Mouse (Mus musculus): ENCODE results near the gene 4933427D14Rik. TPM values are rescaled to one million over a fixed set of nuclear protein-coding genes. Genes with fewer than 3 reads are reported as not detected.
"Not testable (repeated sequence)": the region's sequence is repeated elsewhere in the genome, so short reads cannot be mapped to it uniquely, and the experiment has no call there.

Gene 4933427D14Rik
- polyA plus RNA-seq, 1 experiment from 2014 or later: 13.2 TPM

DNA sequence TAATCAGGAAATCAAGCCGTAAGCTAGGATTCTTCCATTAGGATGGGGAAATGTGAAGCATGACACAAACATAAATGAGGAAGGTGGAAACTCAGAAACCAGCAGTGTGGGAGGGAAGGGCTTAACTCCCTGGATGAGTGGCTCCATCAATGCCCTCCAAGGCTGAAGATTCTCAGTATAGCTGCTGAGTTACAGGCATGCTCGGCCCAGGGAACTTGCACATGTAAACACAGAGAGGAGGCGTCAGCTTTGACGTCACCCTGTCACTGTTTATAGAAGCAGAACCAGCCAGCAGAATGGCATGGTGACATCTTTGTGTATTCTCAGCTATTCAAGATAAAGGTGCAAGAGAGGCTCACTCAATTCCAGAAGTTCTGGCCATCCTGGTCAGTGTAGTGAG lies 23.0 kb downstream of the 4933427D14Rik start:
- Histone ChIP-seq H3K4me3 (no peak overlapping the region), H3K4me1 (no peaks in the 10 kb centered on the region), H3K27ac (no peak overlapping the region), H3K36me3 (peaks cover 66% of the 10 kb centered on the region), H3K9me3 (replicated peaks) (no peaks in the 10 kb centered on the region), H3K27me3 (ENCODE audit: low read depth, poor library complexity, severe bottlenecking) (no peaks in the 10 kb centered on the region)
- WGBS: 87% methylated on average over 4 of the region's 4 CpGs
- DNase-seq (ENCODE audit: low spot score): no peak

DNA sequence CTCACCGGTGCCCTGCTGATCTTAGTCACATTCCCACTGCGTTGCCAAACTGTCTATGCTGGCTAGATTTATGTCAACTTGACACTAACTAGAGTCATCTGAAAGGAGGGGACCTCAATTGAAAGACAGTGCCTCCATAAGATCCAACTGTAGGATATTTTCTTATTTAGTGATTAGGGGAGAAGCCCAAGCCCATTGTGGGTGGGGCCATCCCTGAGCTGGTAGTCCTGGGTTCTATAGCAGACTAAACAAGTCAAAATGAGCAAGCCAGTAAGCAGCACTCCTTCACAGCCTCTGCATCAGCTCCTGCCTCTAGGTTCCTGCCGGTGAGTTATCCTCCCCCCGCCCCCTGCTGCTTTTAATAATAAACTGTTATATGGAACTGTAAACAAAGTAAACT lies 26.1 kb downstream of the 4933427D14Rik start:
- peaks cover 67% of the 10 kb centered on the region for H3K36me3 ChIP-seq
- H3K27me3 ChIP-seq (ENCODE audit: low read depth, poor library complexity, severe bottlenecking): no peaks in the 10 kb centered on the region
- no peak for DNase-seq (ENCODE audit: low spot score)
- WGBS: 92% methylated on average over 4 of the region's 4 CpGs
- no peaks in the 10 kb centered on the region for H3K9me3 ChIP-seq (replicated peaks)
- no peaks in the 10 kb centered on the region for H3K4me1 ChIP-seq
- H3K4me3 ChIP-seq: no peak overlapping the region
- H3K27ac ChIP-seq: no peak overlapping the region

DNA sequence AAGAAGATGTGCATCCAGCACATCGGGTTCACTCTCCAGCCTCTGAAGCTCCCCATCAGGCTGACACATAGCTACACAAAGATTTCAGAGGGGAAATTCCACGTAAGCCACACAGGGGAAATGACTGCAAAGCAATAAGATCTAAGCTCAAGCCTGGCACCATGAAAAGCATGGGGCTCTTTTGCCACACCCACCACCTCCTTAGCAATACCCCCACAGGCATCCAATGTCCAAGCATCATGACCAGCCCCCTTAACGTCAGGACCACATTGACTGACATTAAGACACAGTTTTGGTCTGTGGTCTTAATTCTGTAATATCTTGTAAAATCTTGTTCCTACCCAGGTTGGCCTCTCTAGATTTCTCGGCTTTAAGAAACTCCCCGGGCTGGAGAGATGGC lies 26.7 kb downstream of the 4933427D14Rik start:
- Histone ChIP-seq H3K27ac (no peak overlapping the region), H3K9me3 (replicated peaks) (no peaks in the 10 kb centered on the region), H3K27me3 (ENCODE audit: low read depth, poor library complexity, severe bottlenecking) (no peaks in the 10 kb centered on the region), H3K4me1 (no peaks in the 10 kb centered on the region), H3K36me3 (peaks cover 68% of the 10 kb centered on the region), H3K4me3 (no peak overlapping the region)
- WGBS: 93% methylated on average over 5 of the region's 5 CpGs
- no peak for DNase-seq (ENCODE audit: low spot score)

DNA sequence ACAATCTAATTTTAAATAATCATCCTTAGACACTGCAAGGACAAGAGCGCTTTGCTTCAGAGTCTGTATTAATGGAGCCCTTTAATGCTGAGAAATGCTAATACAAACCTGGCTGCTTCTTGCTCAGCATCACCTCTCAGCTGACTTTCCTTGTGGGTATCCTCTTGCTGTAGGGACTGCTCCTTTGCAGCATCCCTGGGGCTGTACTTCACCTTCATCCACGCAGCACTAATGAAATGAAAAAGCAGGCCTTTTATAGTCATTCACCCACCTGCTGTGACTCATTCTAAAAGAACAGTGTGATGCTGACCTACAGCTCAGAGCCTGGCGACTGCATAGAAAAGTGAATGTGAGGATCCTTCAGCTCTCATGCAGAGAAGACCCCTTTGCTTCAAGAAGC lies 30.7 kb downstream of the 4933427D14Rik start:
- Histone ChIP-seq H3K9me3 (replicated peaks) (no peaks in the 10 kb centered on the region), H3K27me3 (ENCODE audit: low read depth, poor library complexity, severe bottlenecking) (no peaks in the 10 kb centered on the region), H3K27ac (no peak overlapping the region), H3K4me3 (no peak overlapping the region), H3K36me3 (peaks cover 92% of the 10 kb centered on the region), H3K4me1 (no peaks in the 10 kb centered on the region)
- 67% methylated on average over 3 of the region's 3 CpGs for WGBS
- no peak for DNase-seq (ENCODE audit: low spot score)

- 84% methylated on average over 5 of the region's 5 CpGs for WGBS
- no peak for DNase-seq (ENCODE audit: low spot score)
- H3K4me1 ChIP-seq: no peaks in the 10 kb centered on the region
- no peak overlapping the region for H3K27ac ChIP-seq
- H3K27me3 ChIP-seq (ENCODE audit: low read depth, poor library complexity, severe bottlenecking): no peaks in the 10 kb centered on the region
- H3K4me3 ChIP-seq: no peak overlapping the region
- no peaks in the 10 kb centered on the region for H3K9me3 ChIP-seq (replicated peaks)
- H3K36me3 ChIP-seq: peaks cover 88% of the 10 kb centered on the region
These were observed 31.3 kb downstream of the 4933427D14Rik start for GRCm38 (mm10) chr11:72175966-72176365.

GRCm38 (mm10) chr11:72174721-72175120 lies 32.5 kb downstream of the 4933427D14Rik start:
- Histone ChIP-seq H3K36me3 (peaks cover 90% of the 10 kb centered on the region), H3K9me3 (replicated peaks) (no peaks in the 10 kb centered on the region)
- 94% methylated on average over 6 of the region's 6 CpGs for WGBS

DNA sequence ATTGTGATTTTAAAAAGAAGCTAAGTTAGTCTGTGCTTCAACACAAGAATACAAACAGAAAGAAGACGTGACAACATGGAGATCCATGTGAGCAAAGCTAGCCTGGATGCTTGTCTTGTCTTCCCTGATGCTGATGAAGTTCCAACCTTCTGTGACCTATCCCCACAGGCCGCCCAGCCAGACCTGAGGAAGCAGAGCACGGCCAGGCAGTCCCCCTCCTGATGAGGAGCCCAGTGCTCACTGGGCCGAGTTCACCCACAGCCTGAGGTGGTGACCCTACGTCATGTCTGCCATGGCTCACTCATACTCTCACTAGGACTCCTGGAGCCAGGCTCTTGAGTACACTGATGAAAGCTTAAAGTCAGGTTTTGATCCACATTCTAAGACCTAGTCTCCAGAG lies 33.8 kb downstream of the 4933427D14Rik start:
- WGBS: 94% methylated on average over 5 of the region's 5 CpGs
- Histone ChIP-seq H3K27me3 (ENCODE audit: low read depth, poor library complexity, severe bottlenecking) (no peaks in the 10 kb centered on the region), H3K27ac (no peak overlapping the region), H3K4me3 (no peak overlapping the region), H3K4me1 (no peaks in the 10 kb centered on the region), H3K36me3 (peaks cover 92% of the 10 kb centered on the region), H3K9me3 (replicated peaks) (no peaks in the 10 kb centered on the region)
- DNase-seq (ENCODE audit: low spot score): no peak

More at GRCm38 (mm10) chr11:72174721-72175120, 32.5 kb downstream of the 4933427D14Rik start:
- H3K4me1 ChIP-seq: no peaks in the 10 kb centered on the region
- DNase-seq (ENCODE audit: low spot score): no peak
- no peak overlapping the region for H3K4me3 ChIP-seq
- no peaks in the 10 kb centered on the region for H3K27me3 ChIP-seq (ENCODE audit: low read depth, poor library complexity, severe bottlenecking)
- H3K27ac ChIP-seq: no peak overlapping the region

GRCm38 (mm10) chr11:72171906-72172305 lies 35.4 kb downstream of the 4933427D14Rik start:
- H3K27ac ChIP-seq; H3K4me3 ChIP-seq; H3K4me1 ChIP-seq; H3K9me3 ChIP-seq (replicated peaks); H3K27me3 ChIP-seq (ENCODE audit: low read depth, poor library complexity, severe bottlenecking); DNase-seq (ENCODE audit: low spot score): not testable (repeated sequence)
- peaks cover 90% of the 10 kb centered on the region for H3K36me3 ChIP-seq
- WGBS: 75% methylated on average over 4 of the region's 4 CpGs

DNA sequence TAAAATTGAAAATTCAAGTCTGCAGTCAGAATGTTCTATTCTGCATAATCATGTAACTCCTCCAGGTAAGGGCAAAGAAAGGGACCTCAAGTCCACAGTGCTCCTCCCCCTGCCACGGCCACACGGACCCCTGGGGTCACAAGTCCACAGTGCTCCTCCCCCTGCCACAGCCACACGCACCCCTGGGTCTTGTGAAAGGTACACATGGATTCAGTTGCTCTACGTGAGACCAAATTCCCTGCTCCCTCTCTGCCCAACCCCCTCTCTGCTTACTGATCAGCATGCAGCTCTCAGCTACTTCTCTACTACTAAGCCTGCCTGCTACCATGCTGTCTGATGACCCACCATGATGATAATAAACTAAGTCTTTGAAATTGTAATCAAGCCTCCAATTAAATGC lies 37.4 kb downstream of the 4933427D14Rik start:
- no peak overlapping the region for H3K27ac ChIP-seq
- no peaks in the 10 kb centered on the region for H3K27me3 ChIP-seq (ENCODE audit: low read depth, poor library complexity, severe bottlenecking)
- peaks cover 90% of the 10 kb centered on the region for H3K36me3 ChIP-seq
- WGBS: 88% methylated on average over 4 of the region's 4 CpGs
- no peaks in the 10 kb centered on the region for H3K4me1 ChIP-seq
- DNase-seq (ENCODE audit: low spot score): no peak
- H3K9me3 ChIP-seq (replicated peaks): no peaks in the 10 kb centered on the region
- H3K4me3 ChIP-seq: no peak overlapping the region

DNA sequence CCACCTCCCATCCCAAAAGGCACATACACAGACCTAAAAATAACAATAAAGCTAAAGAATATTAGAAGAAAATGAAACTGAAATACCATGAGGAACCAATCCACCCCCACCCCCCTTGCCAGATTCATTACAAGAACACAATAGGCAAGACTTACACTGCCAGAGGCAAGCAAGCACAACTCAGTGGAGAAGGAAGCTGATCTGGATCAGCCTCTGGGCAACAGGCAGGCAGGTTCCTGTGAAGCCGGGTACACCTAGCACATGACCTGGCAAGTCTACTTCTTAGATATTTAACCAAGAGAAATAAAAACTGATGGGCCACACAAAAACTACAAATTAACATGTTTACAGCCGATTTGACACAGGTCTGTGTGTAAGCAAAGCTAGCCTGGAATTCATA lies 44.1 kb downstream of the 4933427D14Rik start:
- WGBS: 90% methylated on average over 2 of the region's 2 CpGs
- no peak for DNase-seq (ENCODE audit: low spot score)
- Histone ChIP-seq H3K4me1 (no peaks in the 10 kb centered on the region), H3K27me3 (ENCODE audit: low read depth, poor library complexity, severe bottlenecking) (no peaks in the 10 kb centered on the region), H3K4me3 (no peak overlapping the region), H3K36me3 (peaks cover 76% of the 10 kb centered on the region), H3K27ac (no peak overlapping the region), H3K9me3 (replicated peaks) (no peaks in the 10 kb centered on the region)

DNA sequence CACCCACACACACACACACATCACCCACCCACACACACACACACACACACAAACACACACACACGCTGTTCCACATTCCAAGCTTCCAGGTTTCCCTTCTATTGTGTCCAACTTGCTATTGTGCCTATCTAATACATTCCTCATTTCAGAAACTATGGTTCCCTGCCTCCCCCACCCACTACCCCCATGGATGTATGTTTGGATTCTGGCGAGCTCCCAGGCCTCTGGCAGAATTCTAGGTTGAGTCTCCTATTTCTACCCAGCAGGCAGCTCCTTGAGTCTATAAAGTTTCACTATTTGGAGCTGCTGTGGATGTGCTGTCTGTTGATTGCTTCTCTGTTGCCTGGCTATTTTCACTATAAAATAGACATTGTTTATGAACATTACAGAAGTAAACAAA lies 50.6 kb downstream of the 4933427D14Rik start:
- Histone ChIP-seq H3K27ac (no peak overlapping the region), H3K27me3 (ENCODE audit: low read depth, poor library complexity, severe bottlenecking) (no peaks in the 10 kb centered on the region), H3K9me3 (replicated peaks) (no peaks in the 10 kb centered on the region), H3K36me3 (peaks cover 71% of the 10 kb centered on the region), H3K4me1 (peaks cover 2% of the 10 kb centered on the region; the same call in 1 of the 2 replicates), H3K4me3 (no peak overlapping the region)
- no peak for DNase-seq (ENCODE audit: low spot score)
- 89% methylated on average over 2 of the region's 2 CpGs for WGBS

GRCm38 (mm10) chr11:72155981-72156428 lies 51.3 kb downstream of the 4933427D14Rik start:
- H3K4me1 ChIP-seq: peaks cover 8% of the 10 kb centered on the region
- H3K9me3 ChIP-seq (replicated peaks): no peaks in the 10 kb centered on the region
- H3K27me3 ChIP-seq (ENCODE audit: low read depth, poor library complexity, severe bottlenecking): no peaks in the 10 kb centered on the region
- peaks cover 71% of the 10 kb centered on the region for H3K36me3 ChIP-seq
- 93% methylated on average over 4 of the region's 4 CpGs for WGBS
- no peak overlapping the region for H3K27ac ChIP-seq
- no peak overlapping the region for H3K4me3 ChIP-seq
- DNase-seq (ENCODE audit: low spot score): no peak

- H3K27me3 ChIP-seq (ENCODE audit: low read depth, poor library complexity, severe bottlenecking): no peaks in the 10 kb centered on the region
- no peak for DNase-seq (ENCODE audit: low spot score)
- peaks cover 8% of the 10 kb centered on the region for H3K4me1 ChIP-seq
- WGBS: 85% methylated on average over 11 of the region's 11 CpGs
- H3K9me3 ChIP-seq (replicated peaks): no peaks in the 10 kb centered on the region
- no peak overlapping the region for H3K4me3 ChIP-seq
- H3K27ac ChIP-seq: no peak overlapping the region
- H3K36me3 ChIP-seq: peaks cover 69% of the 10 kb centered on the region
These were observed 51.9 kb downstream of the 4933427D14Rik start for GRCm38 (mm10) chr11:72155186-72155980.

Data from limb, embryonic 10.5 days (tissue).